Mouse (Mus musculus): ENCODE measurements around the gene D330020A13Rik. TPM values are rescaled to one million over a fixed set of nuclear protein-coding genes. Genes with fewer than 3 reads are reported as not detected.
"Not testable (repeated sequence)": the region's sequence is repeated elsewhere in the genome, so short reads cannot be mapped to it uniquely, and the experiment has no call there.

Gene D330020A13Rik
- polyA plus RNA-seq, 2 experiments = not detected

- H3K27ac ChIP-seq = no peak overlapping the region
- no peaks in the 10 kb centered on the region for H3K9me3 ChIP-seq (ENCODE audit: control insufficient read depth, low read length)
- no peaks in the 10 kb centered on the region for H3K36me3 ChIP-seq (replicated peaks; ENCODE audit: control insufficient read depth, insufficient read depth, low read depth)
- WGBS (ENCODE audit: insufficient replicate concordance) = 72% methylated on average over 7 of the region's 7 CpGs
- H3K4me3 ChIP-seq (ENCODE audit: insufficient read depth in 1 of 2, low read depth in 2 of 2, low read length in 2 of 2) = no peak overlapping the region
- ATAC-seq (ENCODE audit: insufficient read depth) = no peak
- TF ChIP-seq EP300 (IDR thresholded peaks at IDR 0.05; ENCODE audit: low read depth) = no peak
- TF ChIP-seq CTCF (IDR thresholded peaks at IDR 0.05; ENCODE audit: low read depth) = no peak
- H3K4me2 ChIP-seq (ENCODE audit: low read depth) = no peak overlapping the region
- H3K4me1 ChIP-seq (replicated peaks; ENCODE audit: control insufficient read depth in 2 of 2, insufficient read depth in 2 of 2, low read length in 1 of 2) = no peaks in the 10 kb centered on the region
- DNase-seq (ENCODE audit: low read depth in 3 of 3, low spot score in 3 of 3) = no peak
- H3K27me3 ChIP-seq (ENCODE audit: control insufficient read depth, insufficient read depth, low read length) = peaks cover 43% of the 10 kb centered on the region
- H3K9ac ChIP-seq (replicated peaks) = no peak overlapping the region
Measured at GRCm38 (mm10) chr6:120291396-120292009, 2.7 kb upstream of the D330020A13Rik start.

GRCm38 (mm10) chr6:120294785-120295133 is 595 bp downstream of the D330020A13Rik start:
- ATAC-seq (ENCODE audit: insufficient read depth) (no peak), DNase-seq (ENCODE audit: low read depth in 3 of 3, low spot score in 3 of 3) (no peak)
- Histone ChIP-seq H3K4me1 (replicated peaks; ENCODE audit: control insufficient read depth in 2 of 2, insufficient read depth in 2 of 2, low read length in 1 of 2) (no peaks in the 10 kb centered on the region), H3K9me3 (ENCODE audit: control insufficient read depth, low read length) (no peaks in the 10 kb centered on the region), H3K4me2 (ENCODE audit: low read depth) (peak overlapping the region; percentile 68), H3K4me3 (ENCODE audit: insufficient read depth in 1 of 2, low read depth in 2 of 2, low read length in 2 of 2) (peak overlapping the region; percentile 37 to 46), H3K27ac (no peak overlapping the region), H3K9ac (replicated peaks) (no peak overlapping the region), H3K27me3 (ENCODE audit: control insufficient read depth, insufficient read depth, low read length) (peaks cover 43% of the 10 kb centered on the region), H3K36me3 (replicated peaks; ENCODE audit: control insufficient read depth, insufficient read depth, low read depth) (no peaks in the 10 kb centered on the region)
- WGBS (ENCODE audit: insufficient replicate concordance) = 2% methylated on average over 16 of the region's 16 CpGs
- no peak for TF ChIP-seq EP300 (IDR thresholded peaks at IDR 0.05; ENCODE audit: low read depth)
- no peak for TF ChIP-seq CTCF (IDR thresholded peaks at IDR 0.05; ENCODE audit: low read depth)

DNA sequence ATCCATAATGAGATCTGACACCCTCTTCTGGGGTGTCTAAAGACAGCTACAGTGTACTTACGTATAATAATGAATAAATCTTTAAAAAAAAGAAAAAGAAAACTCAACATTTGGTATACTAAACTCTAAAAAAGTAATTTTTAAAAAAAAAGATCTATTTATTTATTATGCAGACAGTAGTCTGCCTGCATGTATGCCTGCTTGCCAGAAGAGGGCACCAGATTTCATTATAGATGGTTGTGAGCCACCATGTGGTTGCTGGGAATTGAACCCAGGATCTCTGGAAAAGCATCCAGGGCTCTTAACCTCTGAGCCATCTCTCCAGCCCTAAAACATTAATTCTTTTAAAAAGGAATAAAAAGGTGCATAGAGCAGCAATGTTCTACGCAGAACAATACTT is 2.4 kb downstream of the D330020A13Rik start:
- not testable (repeated sequence) for H3K36me3 ChIP-seq (replicated peaks; ENCODE audit: control insufficient read depth, insufficient read depth, low read depth); H3K9ac ChIP-seq (replicated peaks); H3K4me1 ChIP-seq (replicated peaks; ENCODE audit: control insufficient read depth in 2 of 2, insufficient read depth in 2 of 2, low read length in 1 of 2); H3K27ac ChIP-seq; DNase-seq (ENCODE audit: low read depth in 3 of 3, low spot score in 3 of 3); H3K4me2 ChIP-seq (ENCODE audit: low read depth); H3K9me3 ChIP-seq (ENCODE audit: control insufficient read depth, low read length); H3K4me3 ChIP-seq (ENCODE audit: insufficient read depth in 1 of 2, low read depth in 2 of 2, low read length in 2 of 2); ATAC-seq (ENCODE audit: insufficient read depth)
- H3K27me3 ChIP-seq (ENCODE audit: control insufficient read depth, insufficient read depth, low read length) = peaks cover 43% of the 10 kb centered on the region
- peak; percentile 29; the same call in 1 of the 2 replicates for TF ChIP-seq CTCF (IDR thresholded peaks at IDR 0.05; ENCODE audit: low read depth)
- whole genome bisulfite sequencing (ENCODE audit: insufficient replicate concordance) = 68% methylated on average over 2 of the region's 2 CpGs

DNA sequence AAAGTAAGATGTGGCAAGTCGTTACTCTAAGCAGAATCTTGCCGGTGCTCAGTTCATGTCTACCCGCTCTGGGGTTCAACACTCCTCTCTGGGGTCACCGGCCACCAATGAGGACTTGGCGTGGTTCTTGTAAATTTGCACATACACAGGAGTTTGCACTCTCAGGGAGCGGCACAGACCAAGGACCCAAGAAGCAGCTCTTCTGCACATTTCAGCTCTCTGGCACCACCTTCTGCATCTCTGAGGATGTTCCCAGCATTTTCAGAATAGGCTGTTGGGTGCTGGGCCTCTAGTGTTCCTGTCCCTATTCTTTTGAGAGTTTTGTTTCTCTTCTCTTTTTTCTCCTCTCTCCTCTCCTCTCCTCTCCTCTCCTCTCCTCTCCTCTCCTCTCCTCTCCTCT is 7.0 kb downstream of the D330020A13Rik start:
- Histone ChIP-seq H3K4me2 (ENCODE audit: low read depth) (no peak overlapping the region), H3K27me3 (ENCODE audit: control insufficient read depth, insufficient read depth, low read length) (peaks cover 1% of the 10 kb centered on the region), H3K27ac (no peak overlapping the region), H3K9me3 (ENCODE audit: control insufficient read depth, low read length) (no peaks in the 10 kb centered on the region), H3K4me1 (replicated peaks; ENCODE audit: control insufficient read depth in 2 of 2, insufficient read depth in 2 of 2, low read length in 1 of 2) (no peaks in the 10 kb centered on the region), H3K36me3 (replicated peaks; ENCODE audit: control insufficient read depth, insufficient read depth, low read depth) (no peaks in the 10 kb centered on the region), H3K9ac (replicated peaks) (no peak overlapping the region), H3K4me3 (ENCODE audit: insufficient read depth in 1 of 2, low read depth in 2 of 2, low read length in 2 of 2) (no peak overlapping the region)
- ATAC-seq (ENCODE audit: insufficient read depth) (no peak), DNase-seq (ENCODE audit: low read depth in 3 of 3, low spot score in 3 of 3) (peak in 1 of 3 experiments; percentile 6)
- WGBS (ENCODE audit: insufficient replicate concordance) = 25% methylated on average over 6 of the region's 6 CpGs
- no peak for TF ChIP-seq EP300 (IDR thresholded peaks at IDR 0.05; ENCODE audit: low read depth)
- TF ChIP-seq CTCF (IDR thresholded peaks at IDR 0.05; ENCODE audit: low read depth) = peak; percentile 45

DNA sequence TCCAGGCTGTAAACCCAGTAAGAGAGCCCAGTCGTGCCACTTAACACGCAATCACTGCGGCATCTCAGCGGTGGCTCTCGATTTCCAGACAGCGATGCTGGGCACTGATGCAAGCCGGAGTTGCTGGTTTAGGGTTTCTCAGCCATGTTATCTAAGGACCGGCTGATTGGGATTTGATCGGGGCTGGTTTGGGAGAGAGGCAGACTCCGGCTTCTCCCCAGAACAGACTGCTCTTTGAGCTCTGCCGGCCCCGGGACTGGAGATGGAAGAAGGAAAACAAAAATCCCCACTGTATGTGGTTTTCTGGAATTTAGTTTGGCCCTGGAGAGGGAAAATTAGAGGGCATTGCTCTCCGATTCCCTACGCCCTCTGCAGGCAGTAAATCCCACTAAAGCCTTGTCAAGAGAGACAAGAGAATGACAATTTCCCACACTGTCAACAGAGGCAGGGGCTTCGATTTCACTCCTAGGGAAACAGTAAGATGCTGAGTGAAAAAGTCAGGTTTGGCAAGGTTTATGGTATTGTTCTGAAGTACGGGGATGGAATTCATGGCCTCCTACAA is 8.7 kb downstream of the D330020A13Rik start:
- no peak overlapping the region for H3K27ac ChIP-seq
- no peaks in the 10 kb centered on the region; the same call in none of the 2 replicates for H3K27me3 ChIP-seq (ENCODE audit: control insufficient read depth, insufficient read depth, low read length)
- ATAC-seq (ENCODE audit: insufficient read depth) (no peak), DNase-seq (ENCODE audit: low read depth in 3 of 3, low spot score in 3 of 3) (no peak)
- H3K4me2 ChIP-seq (ENCODE audit: low read depth) = no peak overlapping the region
- TF ChIP-seq CTCF (IDR thresholded peaks at IDR 0.05; ENCODE audit: low read depth) = no peak; the same call in 1 of the 2 replicates
- no peak for TF ChIP-seq EP300 (IDR thresholded peaks at IDR 0.05; ENCODE audit: low read depth)
- H3K9me3 ChIP-seq (ENCODE audit: control insufficient read depth, low read length) = no peaks in the 10 kb centered on the region
- H3K36me3 ChIP-seq (replicated peaks; ENCODE audit: control insufficient read depth, insufficient read depth, low read depth) = no peaks in the 10 kb centered on the region
- no peak overlapping the region for H3K4me3 ChIP-seq (ENCODE audit: insufficient read depth in 1 of 2, low read depth in 2 of 2, low read length in 2 of 2)
- 26% methylated on average over 16 of the region's 16 CpGs for WGBS (ENCODE audit: insufficient replicate concordance)
- H3K4me1 ChIP-seq (replicated peaks; ENCODE audit: control insufficient read depth in 2 of 2, insufficient read depth in 2 of 2, low read length in 1 of 2) = no peaks in the 10 kb centered on the region
- H3K9ac ChIP-seq (replicated peaks) = no peak overlapping the region
